ENCODE assay signal across 29 mouse cellular contexts in genomic region chr5:62511827-62512226, GRCm38 (mm10).
"Had no signal": no experiment of that assay in that cellular context is flagged by ENCODE, and none has a peak within 500 bp of the region (broad histone marks: within the 10 kb centered on the region; RNA-seq: fewer than 3 reads in every experiment).

No protein-coding gene starts in this region.

- DNase-seq: cerebellum, adult 2 months; cerebellum, adult 8-10 months; cerebellum, adult 9-10 months; cerebellum, adult 9-11 months; cerebellum, postnatal 10 days; cerebellum, postnatal 14 days; cerebellum, postnatal 25 days; cerebellum, postnatal 36 days; embryo, embryonic 11 days; gastrocnemius, adult 2 months; gastrocnemius, postnatal 10 days; gastrocnemius, postnatal 25 days; gastrocnemius, postnatal 36 days; heart, adult 11 months; heart, adult 18-20 months; heart, adult 2 months had no signal

- H3K4me1 ChIP-seq: embryonic facial prominence, embryonic 10.5 days; embryonic facial prominence, embryonic 12.5 days; embryonic facial prominence, embryonic 13.5 days; embryonic facial prominence, embryonic 15.5 days; forebrain, embryonic 10.5 days; forebrain, embryonic 12.5 days; forebrain, embryonic 13.5 days; heart, embryonic 10.5 days; heart, embryonic 12.5 days had no signal

- H3K4me2 ChIP-seq: embryonic facial prominence, embryonic 12.5 days; embryonic facial prominence, embryonic 13.5 days; embryonic facial prominence, embryonic 15.5 days; forebrain, embryonic 12.5 days; forebrain, embryonic 13.5 days; heart, embryonic 11.5 days; heart, embryonic 12.5 days had no signal

- H3K27ac ChIP-seq: embryonic facial prominence, embryonic 10.5 days; embryonic facial prominence, embryonic 12.5 days; embryonic facial prominence, embryonic 13.5 days; embryonic facial prominence, embryonic 15.5 days; forebrain, embryonic 10.5 days; forebrain, embryonic 12.5 days; forebrain, embryonic 13.5 days; gastrocnemius, adult 2 months; heart, adult 2 months; heart, embryonic 10.5 days had no signal

- H3K4me3 ChIP-seq: embryonic facial prominence, embryonic 10.5 days; embryonic facial prominence, embryonic 12.5 days; embryonic facial prominence, embryonic 13.5 days; embryonic facial prominence, embryonic 15.5 days; erythroblast, embryonic 14.5 days; forebrain, embryonic 10.5 days; forebrain, embryonic 12.5 days; forebrain, embryonic 13.5 days; gastrocnemius, adult 2 months; heart, adult 2 months; heart, embryonic 10.5 days; heart, embryonic 12.5 days had no signal

- H3K27me3 ChIP-seq: embryonic facial prominence, embryonic 12.5 days; embryonic facial prominence, embryonic 13.5 days; embryonic facial prominence, embryonic 15.5 days; forebrain, embryonic 12.5 days; forebrain, embryonic 13.5 days; heart, embryonic 12.5 days had no signal

- H3K36me3 ChIP-seq: embryonic facial prominence, embryonic 10.5 days; embryonic facial prominence, embryonic 12.5 days; embryonic facial prominence, embryonic 13.5 days; embryonic facial prominence, embryonic 15.5 days; forebrain, embryonic 10.5 days; forebrain, embryonic 12.5 days; heart, embryonic 10.5 days; heart, embryonic 12.5 days had no signal

- ATAC-seq: forebrain, embryonic 13.5 days; forebrain, embryonic 14.5 days; forebrain, embryonic 16.5 days had no signal

- H3K9ac ChIP-seq: embryonic facial prominence, embryonic 12.5 days; embryonic facial prominence, embryonic 13.5 days; embryonic facial prominence, embryonic 15.5 days; forebrain, embryonic 12.5 days; forebrain, embryonic 13.5 days; heart, embryonic 12.5 days had no signal

- H3K9me3 ChIP-seq: embryonic facial prominence, embryonic 10.5 days; embryonic facial prominence, embryonic 12.5 days; embryonic facial prominence, embryonic 13.5 days; embryonic facial prominence, embryonic 15.5 days; forebrain, embryonic 10.5 days; forebrain, embryonic 12.5 days; forebrain, embryonic 13.5 days; heart, embryonic 10.5 days; heart, embryonic 12.5 days had no signal
